Mouse (Mus musculus): ENCODE measurements around the gene Atf5.

DNA sequence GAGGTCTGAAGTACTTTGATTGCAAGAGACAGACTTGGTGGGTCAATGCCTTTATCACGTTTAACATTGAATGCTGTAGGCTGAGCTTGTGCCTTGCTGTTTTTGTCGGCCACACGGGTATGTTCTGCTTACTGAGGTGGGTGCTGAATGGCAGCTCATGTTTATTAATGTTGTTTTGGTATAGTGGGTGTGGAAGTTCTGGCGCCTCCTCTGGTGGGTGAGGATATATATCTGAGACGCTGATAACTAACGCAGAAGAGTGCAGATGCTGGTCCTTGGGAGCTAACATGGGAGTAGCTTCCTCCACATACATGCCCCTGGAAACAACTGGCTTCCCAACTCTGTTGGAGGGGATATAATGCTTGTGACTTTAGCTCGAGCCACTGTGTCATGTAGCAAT, 7.0 kb upstream of the Atf5 start:
- TF ChIP-seq CTCF (IDR thresholded peaks at IDR 0.05; ENCODE audit: control insufficient read depth, insufficient read depth, insufficient replicate concordance, low read depth, low read length) (no peak), POLR2A (IDR thresholded peaks at IDR 0.05; ENCODE audit: control insufficient read depth, low read depth, low read length) (no peak)
